Mouse (Mus musculus) frontal cortex, postnatal 36 days (tissue): ENCODE measurements around the gene Olfr204.
"Not testable (repeated sequence)": the region's sequence is repeated elsewhere in the genome, so short reads cannot be mapped to it uniquely, and the experiment has no call there.

Experiments
- DNase-seq, 2 experiments: peaks; one replicate each; pipeline ENCODE4 v3.0.0; 2022; ENCODE audit warnings: low spot score in 2 of 2

Olfr204 gene

GRCm38 (mm10) chr16:59318148-59318547, at the start of gene Olfr204:
Gene Olfr204 (minus strand): TSS chr16:59318248.
- DNase-seq, result no peak

DNA sequence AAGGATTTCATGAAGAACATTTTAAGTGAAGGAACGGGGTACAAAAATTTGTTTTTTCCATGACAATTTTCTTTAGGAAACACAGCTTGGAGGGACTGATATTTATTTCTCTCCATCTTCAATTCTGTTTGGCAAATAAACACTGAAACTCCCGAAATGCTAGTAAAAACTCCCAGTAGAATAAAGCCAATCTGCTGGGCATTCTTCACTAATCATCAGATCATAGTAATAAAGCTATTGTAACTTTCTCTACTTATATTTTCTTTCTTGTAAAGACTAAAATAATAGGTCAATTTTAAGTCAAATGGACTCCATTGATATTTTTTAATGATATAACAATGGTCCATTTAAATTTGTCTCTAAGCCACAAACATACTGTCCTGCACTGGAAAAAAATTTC, 45.8 kb upstream of the Olfr204 start, which contains the start of gene Olfr209:
TSS of gene Olfr209 (minus strand) at position 101 of the 400 bp plus-strand sequence.
- DNase-seq, result no peak

- no peak for DNase-seq
Measured at GRCm38 (mm10) chr16:59349146-59349545, 31.1 kb upstream of the Olfr204 start, which contains the start of gene Olfr206. Gene Olfr206 (minus strand): TSS chr16:59349246.

DNA sequence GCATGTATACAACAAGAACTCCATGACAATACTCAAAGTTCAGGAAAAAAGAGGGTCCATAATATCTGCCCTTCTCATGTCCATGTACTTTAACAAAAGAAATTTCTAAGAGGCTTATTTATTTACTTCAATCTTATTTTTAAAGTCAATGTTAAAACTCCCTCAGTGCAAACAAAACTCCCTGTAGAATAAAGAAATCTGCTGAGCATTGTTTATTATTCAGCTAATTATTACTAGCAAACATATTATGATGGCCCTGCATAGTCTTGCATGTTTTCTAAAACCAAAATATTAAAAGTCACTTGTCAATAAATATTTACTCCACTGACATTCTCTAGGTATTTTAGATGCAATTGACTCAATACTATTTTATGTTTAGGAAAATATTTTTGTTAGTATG, 13.0 kb upstream of the Olfr204 start, which contains the start of gene Olfr205:
TSS of gene Olfr205 (minus strand) at position 101 of the 400 bp plus-strand sequence.
- DNase-seq, result no peak

- DNase-seq, result not testable (repeated sequence)
Measured at GRCm38 (mm10) chr16:59323262-59323661, 5.2 kb upstream of the Olfr204 start.

GRCm38 (mm10) chr16:59298581-59298980, 19.5 kb downstream of the Olfr204 start, which contains the start of gene Olfr203:
Gene Olfr203 (plus strand): TSS chr16:59298881.
- DNase-seq, result no peak

GRCm38 (mm10) chr16:59287576-59287975, 30.5 kb downstream of the Olfr204 start:
- DNase-seq, result not testable (repeated sequence)

DNA sequence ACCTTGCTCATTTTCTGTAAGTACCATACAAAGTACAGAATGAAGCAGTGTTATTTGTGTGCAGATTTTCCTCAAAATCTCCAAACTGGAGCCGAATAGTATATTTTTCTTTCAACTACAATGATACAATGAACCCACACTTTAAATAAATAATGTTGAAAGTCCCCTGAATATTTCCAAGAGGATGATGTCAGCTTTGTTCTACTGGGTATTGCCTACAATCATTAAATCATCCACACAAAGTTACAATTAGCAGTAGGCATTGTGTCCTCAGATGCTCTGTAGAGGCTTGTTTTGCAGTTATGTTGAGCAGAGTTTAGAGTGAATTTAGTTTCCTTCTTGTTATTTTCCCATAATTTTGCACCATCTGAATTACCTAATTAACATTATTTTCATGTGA, 31.4 kb downstream of the Olfr204 start, which contains the start of gene Olfr202:
TSS of gene Olfr202 (minus strand) at position 101 of the 400 bp plus-strand sequence.
- DNase-seq, result no peak

DNA sequence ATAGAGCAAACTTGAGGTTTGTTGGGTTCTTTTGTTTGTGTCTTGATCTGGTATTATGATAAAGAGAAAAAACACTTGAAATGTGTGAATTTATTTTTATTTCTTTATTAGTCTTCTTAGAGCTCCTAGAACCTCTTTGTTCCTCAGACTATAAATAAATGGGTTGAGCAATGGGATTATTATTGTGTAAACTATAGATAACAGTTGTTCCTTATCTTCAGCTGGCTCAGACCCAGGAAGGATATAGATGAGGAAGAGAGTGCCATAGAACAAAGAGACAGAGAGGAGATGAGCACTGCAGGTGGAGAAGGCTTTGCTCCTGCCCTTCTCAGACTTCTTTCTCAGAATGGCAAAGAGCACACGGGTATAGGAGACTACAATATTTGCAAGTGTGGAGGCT, 34.6 kb downstream of the Olfr204 start:
- DNase-seq, result no peak

DNA sequence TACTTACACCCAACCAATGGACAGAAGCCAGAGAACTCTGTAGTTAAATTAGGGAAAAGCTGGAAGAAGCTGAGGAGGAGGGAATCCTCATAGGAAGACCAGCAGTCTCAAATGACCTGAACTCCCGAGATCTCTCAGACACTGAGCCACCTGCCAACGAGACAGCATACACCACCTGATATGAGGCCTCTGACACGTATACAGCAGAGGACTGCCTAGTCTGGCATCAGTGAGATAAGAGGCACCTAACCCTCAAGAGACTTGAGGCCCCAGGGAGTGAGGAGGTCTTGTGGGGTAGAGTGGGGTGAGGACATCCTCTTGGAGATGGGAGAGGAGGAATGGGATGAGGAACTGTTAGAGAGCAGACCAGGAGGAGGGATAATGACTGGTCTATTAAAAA, 37.5 kb downstream of the Olfr204 start:
- DNase-seq, result no peak

GRCm38 (mm10) chr16:59272532-59272931, 45.5 kb downstream of the Olfr204 start, which contains the start of gene Olfr201:
Gene Olfr201 (minus strand): TSS chr16:59272632.
- DNase-seq, result not testable (repeated sequence)

DNA sequence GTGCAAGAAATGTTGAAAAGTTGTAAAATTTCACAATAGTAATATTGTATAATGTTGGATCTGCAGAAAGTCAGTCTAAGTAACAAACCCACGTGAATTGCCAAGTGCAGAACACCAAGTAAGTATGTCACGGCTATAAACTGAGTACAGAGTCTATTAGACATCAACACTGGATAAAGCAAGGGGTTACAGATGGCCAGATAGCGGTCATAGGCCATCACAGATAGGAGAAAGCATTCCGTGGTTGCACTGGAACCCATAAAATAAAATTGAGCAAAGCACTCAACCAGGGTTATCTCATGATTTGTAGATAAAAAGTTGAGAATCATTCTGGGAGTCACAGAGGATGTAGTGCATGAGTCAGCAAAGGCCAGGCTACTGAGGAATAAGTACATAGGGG, 49.0 kb downstream of the Olfr204 start:
- not testable (repeated sequence) for DNase-seq
